Mouse (Mus musculus) cerebellum, adult 9-10 months (tissue): ENCODE measurements at regions not wholly inside any gene's neighbourhood (a gene's known extent, or its start where the extent isn't known, plus 50 kb on each side); places are given as distances from the start of the nearest gene placed in this dataset.

ENCODE experiments used
- DNase-seq: peaks from one replicate; pipeline ENCODE4 v3.0.0; 2022

DNA sequence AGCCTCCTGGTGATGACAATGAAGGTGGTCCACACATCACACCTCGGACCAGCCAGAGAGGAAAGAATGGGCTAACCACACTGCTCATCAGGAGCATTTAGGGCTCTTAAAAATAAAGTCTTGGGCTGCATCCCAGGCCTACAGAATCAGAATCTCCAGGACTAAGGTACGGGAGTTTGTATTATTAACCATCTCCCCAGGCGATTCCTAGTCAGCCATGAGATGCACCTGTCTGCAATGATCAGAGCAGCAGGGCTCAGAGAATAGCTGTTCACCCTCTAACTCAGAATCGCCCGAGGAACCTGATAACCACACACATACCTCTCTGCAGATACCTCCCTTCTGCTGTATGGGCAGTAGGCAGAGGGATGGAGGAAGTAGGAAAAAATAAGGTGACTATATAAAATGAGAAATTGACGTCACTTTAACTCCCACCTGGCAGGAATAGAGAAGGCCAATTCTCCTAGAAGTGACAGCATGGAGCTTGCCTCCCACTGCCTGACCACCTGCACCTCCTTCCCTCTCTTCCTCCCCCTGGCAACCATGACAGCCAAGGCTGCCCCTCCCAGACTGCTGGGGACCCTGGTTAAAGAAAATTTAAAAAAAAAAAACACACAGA is 401.5 kb upstream of the Rps6ka3 start:
- peak; percentile 94 for DNase-seq

DNA sequence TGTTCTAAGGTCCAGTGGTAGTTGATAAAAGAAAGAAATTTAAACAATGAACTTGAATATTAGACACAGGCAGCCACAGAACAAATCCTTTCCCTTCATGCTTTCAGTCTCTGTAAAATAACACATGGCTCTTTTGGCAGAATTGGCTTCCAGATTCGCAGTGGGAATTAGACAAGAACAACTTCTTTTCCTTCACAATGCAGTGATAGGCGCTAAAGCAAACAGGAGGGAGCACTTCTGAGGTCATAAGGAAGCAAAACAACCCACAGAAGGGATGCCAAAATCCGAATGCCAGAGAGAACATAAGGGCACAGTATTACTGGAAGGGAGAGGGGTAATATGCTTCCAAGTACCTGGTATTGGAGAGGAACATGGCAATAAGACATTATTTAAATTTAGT is 396.3 kb upstream of the Rps6ka3 start:
- DNase-seq = peak; percentile 94

DNA sequence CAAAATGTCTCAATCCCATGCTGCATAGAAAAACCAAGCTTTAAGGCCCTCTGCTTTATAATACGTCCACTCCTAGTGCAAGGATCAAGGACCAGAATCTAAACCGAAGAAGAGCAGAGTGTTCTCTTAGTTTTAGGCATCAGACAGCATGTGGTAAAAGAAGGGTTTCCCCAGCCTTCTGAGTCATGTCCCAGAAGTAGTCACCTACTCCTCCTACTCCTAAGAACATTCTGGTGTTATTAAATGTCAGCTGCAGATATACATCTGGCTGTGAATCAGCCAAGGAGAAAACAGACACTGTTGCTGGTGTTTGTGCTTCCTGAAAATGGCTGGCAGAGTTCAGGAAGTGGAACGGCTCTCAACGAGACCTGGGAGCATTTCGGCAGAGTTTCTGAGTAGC is 372.6 kb upstream of the Rps6ka3 start:
- DNase-seq = no peak

DNA sequence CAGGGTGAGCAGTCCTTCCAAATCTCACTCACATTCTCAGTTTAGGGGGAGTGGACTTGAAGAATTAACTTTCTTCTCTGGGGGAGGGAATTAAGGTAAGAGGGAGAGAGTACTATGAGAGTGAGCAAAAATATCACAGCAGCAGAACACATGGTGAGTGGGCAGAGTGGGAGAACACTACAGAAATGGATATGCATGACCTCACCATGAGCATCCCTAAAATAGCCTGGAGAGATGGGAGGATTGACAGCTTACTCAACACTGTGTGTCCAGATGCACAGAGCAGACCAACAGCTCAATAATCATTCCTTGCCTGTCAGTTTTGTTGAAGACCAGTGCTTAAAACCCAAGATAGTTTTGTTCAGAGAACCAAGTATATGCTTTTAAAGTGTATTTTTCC is 357.8 kb upstream of the Rps6ka3 start:
- peak; percentile 3 for DNase-seq
